Mouse (Mus musculus) C2C12 (cell line): Measurements from ENCODE around the gene Casq1.

Source experiments
- CEBPB ChIP-seq: IDR thresholded peaks from one replicate; pipeline ENCODE4 v1.6.1; 2011; ENCODE audit warnings: low read depth, mild to moderate bottlenecking, control low read depth, moderate library complexity
- CTCF ChIP-seq: IDR thresholded peaks from one replicate; pipeline ENCODE4 v1.5.1; 2011; ENCODE audit not compliant: control insufficient read depth, insufficient read depth, insufficient read length
- MYOG ChIP-seq: IDR thresholded peaks from one replicate; pipeline ENCODE4 v1.6.1; 2011; ENCODE audit not compliant: control insufficient read depth, insufficient read length; ENCODE audit errors: extremely low read depth
- USF1 ChIP-seq: IDR thresholded peaks from one replicate; pipeline ENCODE4 v1.6.1; 2011; ENCODE audit warnings: low read depth, mild to moderate bottlenecking, control low read depth, moderate library complexity

DNA sequence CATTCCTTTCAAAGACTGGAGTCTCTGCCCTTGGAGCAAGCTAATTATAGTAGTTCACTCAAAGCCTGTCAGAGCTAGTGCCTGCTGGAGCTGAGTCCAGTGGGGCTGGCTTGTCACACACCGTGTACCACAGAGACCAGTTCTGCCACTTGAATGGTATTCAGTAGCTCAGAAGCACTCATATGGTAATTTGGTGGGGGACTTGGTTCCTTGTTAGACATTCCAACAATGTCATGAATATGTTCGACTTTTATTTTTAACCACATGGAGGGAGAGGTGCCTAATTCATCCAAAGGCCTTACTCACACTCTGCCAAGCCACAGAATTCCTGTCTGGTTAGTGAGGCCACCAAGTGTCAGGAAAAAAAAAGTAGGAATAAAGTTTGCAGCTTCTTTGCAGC is 22.7 kb upstream of the Casq1 start:
- TF ChIP-seq CTCF (no peak), CEBPB (no peak), USF1 (no peak), MYOG (no peak)
